Mouse (Mus musculus): ENCODE measurements around the gene Gm49776.
"Not testable (repeated sequence)": the region's sequence is repeated elsewhere in the genome, so short reads cannot be mapped to it uniquely, and the experiment has no call there.

Gm49776 gene

GRCm38 (mm10) chr16:18200062-18200461, 58.1 kb downstream of the Gm49776 start:
- DNase-seq = no peak

GRCm38 (mm10) chr16:18198365-18199098, 59.6 kb downstream of the Gm49776 start:
- DNase-seq = no peak

- no peak for DNase-seq
These were observed 60.2 kb downstream of the Gm49776 start for GRCm38 (mm10) chr16:18197881-18198280.

- not testable (repeated sequence) for DNase-seq
These were observed 62.6 kb downstream of the Gm49776 start for GRCm38 (mm10) chr16:18195561-18195960.

Measured in kidney, postnatal 14 days (tissue).